Mouse (Mus musculus) liver, embryonic 14.5 days (tissue): ENCODE measurements at regions not wholly inside any gene's neighbourhood (a gene's known extent, or its start where the extent isn't known, plus 50 kb on each side); places are given as distances from the start of the nearest gene placed in this dataset.

Experiments used
- ATAC-seq: fragments of 200-750 bp; cut with Nextera tagmentation; 2 replicates; pipeline ENCODE4 v1.8.0; 2017; ENCODE audit warnings: moderate number of reproducible peaks, mild to moderate bottlenecking, moderate library complexity; ENCODE audit not compliant: insufficient read depth
- DNase-seq, 3 experiments: peaks; one replicate each; pipeline ENCODE4 v3.0.0-alpha.2; 2012 to 2013; ENCODE audit warnings: low read depth in 3 of 3, low spot score in 3 of 3
- H3K27ac ChIP-seq: fragments of 300-500 bp; sonication (generic); 2 replicates; pipeline ENCODE4 v1.5.1; 2014; ENCODE audit warnings: moderate library complexity, mild to moderate bottlenecking, control low read depth, inconsistent platforms
- H3K27me3 ChIP-seq: fragments of 300-500 bp; sonication (generic); 2 replicates; pipeline ENCODE4 v1.6.1; 2014; ENCODE audit warnings: mild to moderate bottlenecking, low read length, moderate library complexity; ENCODE audit not compliant: control insufficient read depth, insufficient read depth
- H3K36me3 ChIP-seq: fragments of 300-500 bp; sonication (generic); replicated peaks from 2 replicates; pipeline ENCODE4 v1.6.1; 2014; ENCODE audit warnings: low read depth; ENCODE audit not compliant: control insufficient read depth, insufficient read depth
- H3K4me1 ChIP-seq, 2 experiments: fragments of 200-500 bp in 1 of 2; fragments of 300-500 bp in 1 of 2; sonication (generic) in 1 of 2; replicated peaks; 2 replicates each; pipeline ENCODE4 v1.6.1; 2012 to 2014; ENCODE audit warnings: antibody characterized with exemption in 1 of 2, inconsistent platforms in 1 of 2, low read length in 1 of 2; ENCODE audit not compliant: control insufficient read depth in 2 of 2, insufficient read depth in 2 of 2
- H3K4me2 ChIP-seq: fragments of 300-500 bp; sonication (generic); 2 replicates; pipeline ENCODE4 v1.6.1; 2014; ENCODE audit warnings: low read depth, mild to moderate bottlenecking, control low read depth, moderate library complexity
- H3K4me3 ChIP-seq, 2 experiments: fragments of 200-500 bp in 1 of 2; fragments of 300-500 bp in 1 of 2; sonication (generic) in 1 of 2; 2 replicates each; pipeline ENCODE4 v1.5.1; 2012 to 2014; ENCODE audit warnings: low read depth in 2 of 2, low read length in 2 of 2, mild to moderate bottlenecking in 2 of 2, control low read depth in 1 of 2, inconsistent platforms in 1 of 2, moderate library complexity in 1 of 2; ENCODE audit not compliant: insufficient read depth in 1 of 2
- H3K9ac ChIP-seq: fragments of 300-500 bp; sonication (generic); replicated peaks from 2 replicates; pipeline ENCODE4 v1.6.1; 2014; ENCODE audit warnings: mild to moderate bottlenecking, control low read depth, moderate library complexity
- H3K9me3 ChIP-seq: fragments of 300-500 bp; sonication (generic); 2 replicates; pipeline ENCODE4 v1.6.1; 2016; ENCODE audit warnings: low read length, mixed read lengths; ENCODE audit not compliant: control insufficient read depth
- CTCF ChIP-seq: IDR thresholded peaks from 2 replicates; pipeline ENCODE4 v1.5.1; 2016; ENCODE audit warnings: antibody characterized with exemption, low read depth, control low read depth
- EP300 ChIP-seq: IDR thresholded peaks from 2 replicates; pipeline ENCODE4 v1.6.1; 2016; ENCODE audit warnings: antibody characterized with exemption, low read depth
- WGBS: fragments of 180-500 bp; shearing (Covaris S2); extraction: QIAGEN DNeasy Blood & Tissue Kit; methylation state at CpG from one replicate; pipeline ENCODE4 v1.1.7; 2014; ENCODE audit not compliant: insufficient replicate concordance; 5-methylcytosine and 5-hydroxymethylcytosine counted together

DNA sequence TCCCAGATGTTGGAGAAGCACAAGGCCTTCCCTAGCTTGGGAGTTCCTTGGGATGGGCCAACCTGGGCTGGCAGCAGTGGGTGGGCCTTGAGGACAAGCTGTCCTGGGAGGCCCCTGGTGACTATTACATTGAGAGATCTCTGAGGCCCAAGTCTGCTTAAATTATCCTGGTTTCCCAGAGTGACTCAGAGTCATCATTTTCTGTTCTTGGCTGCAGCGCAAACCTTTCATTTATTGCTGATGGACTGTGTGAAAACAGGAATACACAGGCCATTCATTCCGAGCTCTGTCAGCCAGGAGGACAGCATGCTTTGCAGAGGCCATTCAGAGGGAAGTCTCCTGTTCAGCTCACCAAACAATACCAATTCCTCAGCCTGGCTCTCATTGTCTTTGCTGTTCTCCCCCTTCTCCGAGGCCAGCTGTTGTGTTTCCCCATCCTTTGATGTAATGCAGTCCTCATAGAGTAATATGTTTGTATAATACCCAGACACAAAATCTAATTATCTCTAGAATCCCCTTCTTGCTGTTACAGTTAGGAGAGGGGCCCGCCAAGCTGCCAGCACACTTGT lies 220.5 kb downstream of the Insig2 start:
- Histone ChIP-seq H3K4me1 (no peaks in the 10 kb centered on the region), H3K27ac (no peak overlapping the region), H3K4me2 (no peak overlapping the region), H3K27me3 (no peaks in the 10 kb centered on the region), H3K4me3 (no peak overlapping the region), H3K9me3 (no peaks in the 10 kb centered on the region), H3K9ac (no peak overlapping the region), H3K36me3 (no peaks in the 10 kb centered on the region)
- WGBS, result 51% methylated on average over 4 of the region's 4 CpGs
- no peak for DNase-seq
- TF ChIP-seq EP300 (no peak), CTCF (no peak)
- ATAC-seq, result no peak

DNA sequence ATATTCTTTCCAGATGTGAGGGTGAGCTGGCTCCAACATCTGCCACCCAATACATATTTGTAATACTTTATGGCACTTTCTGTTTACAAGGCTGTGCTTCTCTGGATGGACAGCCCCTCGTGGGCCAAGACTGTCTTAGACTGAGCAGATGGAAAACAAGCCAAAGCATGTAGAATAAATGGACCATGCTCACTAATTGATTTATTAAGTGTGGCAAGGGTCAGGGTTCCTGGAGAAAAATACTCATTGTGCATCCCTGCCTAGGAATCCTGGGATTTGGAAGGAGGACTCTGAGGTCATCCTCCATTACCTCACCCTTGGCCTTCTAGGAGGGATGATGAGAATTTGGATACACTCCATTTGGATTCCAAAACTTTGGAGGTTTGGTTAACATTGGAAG lies 219.9 kb downstream of the Insig2 start:
- Histone ChIP-seq H3K4me3 (no peak overlapping the region), H3K27me3 (no peaks in the 10 kb centered on the region), H3K4me2 (no peak overlapping the region), H3K36me3 (no peaks in the 10 kb centered on the region), H3K9me3 (no peaks in the 10 kb centered on the region), H3K4me1 (no peaks in the 10 kb centered on the region), H3K9ac (no peak overlapping the region), H3K27ac (no peak overlapping the region)
- TF ChIP-seq EP300 (no peak), CTCF (no peak)
- ATAC-seq (no peak), DNase-seq (no peak)
- 30% methylated on average over 1 of the region's 1 CpGs for WGBS

DNA sequence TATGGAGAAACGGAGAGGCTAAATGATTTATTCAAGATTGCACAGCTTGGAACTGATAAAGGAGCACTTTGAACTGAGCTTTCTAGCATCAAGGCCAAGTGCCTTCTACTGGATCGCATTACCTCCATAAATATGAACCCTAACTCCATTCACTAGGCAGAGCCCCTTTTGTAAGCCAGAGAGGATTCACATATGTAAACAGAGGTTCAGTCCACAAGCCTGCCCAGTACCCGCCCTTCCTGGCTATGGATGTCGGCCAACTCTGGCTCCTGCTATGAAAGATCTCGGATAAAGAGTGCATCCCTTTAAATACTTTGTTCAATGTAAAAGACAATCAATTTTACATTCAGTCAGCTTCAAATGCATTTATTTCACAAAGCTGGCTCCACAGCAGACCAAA lies 215.8 kb downstream of the Insig2 start:
- H3K9me3 ChIP-seq, result no peaks in the 10 kb centered on the region
- no peaks in the 10 kb centered on the region for H3K27me3 ChIP-seq
- no peaks in the 10 kb centered on the region; a peak in 1 of 4 replicates for H3K4me1 ChIP-seq
- H3K4me3 ChIP-seq, result no peak overlapping the region
- no peaks in the 10 kb centered on the region for H3K36me3 ChIP-seq
- no peak overlapping the region for H3K9ac ChIP-seq
- no peak overlapping the region for H3K27ac ChIP-seq
- ATAC-seq (no peak), DNase-seq (no peak)
- 65% methylated on average over 5 of the region's 5 CpGs for WGBS
- no peak overlapping the region for H3K4me2 ChIP-seq
- no peak for TF ChIP-seq EP300
- TF ChIP-seq CTCF, result no peak

DNA sequence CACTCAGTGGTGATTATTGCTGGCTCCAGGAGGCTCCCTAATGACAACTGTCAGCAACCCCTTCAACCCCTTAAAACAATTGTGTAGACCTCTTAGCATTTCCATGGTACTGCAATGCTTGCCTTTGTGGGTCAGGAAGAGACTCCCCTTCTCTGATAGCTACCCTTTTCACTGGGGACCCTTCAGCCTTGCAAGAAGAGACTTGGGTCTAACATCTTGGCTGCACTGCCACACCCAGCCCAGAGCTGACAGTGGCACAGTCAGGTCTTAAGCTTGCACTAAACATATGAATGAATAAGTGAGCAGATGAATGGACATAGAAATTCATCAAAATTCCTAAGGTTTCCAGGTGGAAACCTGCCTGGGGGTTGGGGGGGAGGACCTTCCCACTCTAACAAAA lies 209.0 kb downstream of the Insig2 start:
- Histone ChIP-seq H3K4me3 (no peak overlapping the region), H3K4me1 (no peaks in the 10 kb centered on the region; a peak in 1 of 4 replicates), H3K9me3 (no peaks in the 10 kb centered on the region), H3K9ac (no peak overlapping the region), H3K27ac (no peak overlapping the region), H3K4me2 (no peak overlapping the region), H3K36me3 (no peaks in the 10 kb centered on the region), H3K27me3 (no peaks in the 10 kb centered on the region)
- DNase-seq (no peak), ATAC-seq (no peak)
- no peak for TF ChIP-seq EP300
- TF ChIP-seq CTCF, result no peak

DNA sequence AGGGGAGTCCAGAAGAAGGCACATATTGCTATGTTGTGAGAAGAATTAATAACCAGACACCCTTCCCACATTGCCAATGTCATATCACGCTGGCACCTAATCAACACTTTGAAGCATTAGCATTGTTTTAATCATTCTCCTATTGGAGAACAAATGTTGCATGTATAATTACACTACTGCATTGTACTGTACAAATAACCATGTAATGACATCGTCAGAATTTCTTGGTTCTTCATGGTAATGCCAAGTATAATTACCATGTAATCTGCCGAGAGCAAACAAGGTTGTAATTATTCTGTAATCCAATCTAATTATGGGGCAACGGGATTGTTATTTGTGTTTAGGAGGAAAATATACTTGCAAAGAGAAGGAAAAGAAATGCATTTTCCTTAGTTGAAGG lies 196.1 kb downstream of the Insig2 start:
- DNase-seq (no peak), ATAC-seq (no peak)
- Histone ChIP-seq H3K27me3 (no peaks in the 10 kb centered on the region), H3K4me2 (no peak overlapping the region), H3K9me3 (no peaks in the 10 kb centered on the region), H3K9ac (no peak overlapping the region), H3K4me3 (no peak overlapping the region), H3K27ac (no peak overlapping the region), H3K36me3 (no peaks in the 10 kb centered on the region), H3K4me1 (no peaks in the 10 kb centered on the region)
- 67% methylated on average over 4 of the region's 4 CpGs for WGBS
- TF ChIP-seq EP300, result no peak
- TF ChIP-seq CTCF, result no peak

DNA sequence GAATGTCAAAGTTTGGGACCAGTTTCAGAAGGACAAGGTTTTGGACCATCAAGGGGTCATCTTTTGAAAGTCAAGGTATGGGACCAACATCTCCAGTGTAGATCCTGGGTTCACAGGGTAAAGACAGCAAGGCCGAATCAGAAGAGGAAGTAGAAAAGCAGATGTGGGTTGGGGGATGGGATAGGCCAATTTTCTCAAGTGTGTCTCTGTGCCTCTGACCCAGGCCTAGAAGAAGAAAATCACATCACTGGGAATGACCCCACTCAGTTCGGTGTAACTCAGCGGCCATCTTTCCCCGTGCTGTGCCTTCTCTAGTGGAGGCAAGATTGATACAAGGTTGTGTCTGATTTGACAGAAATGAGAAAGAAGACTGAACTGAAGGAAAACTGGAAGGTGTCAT lies 195.5 kb downstream of the Insig2 start:
- ATAC-seq (no peak), DNase-seq (no peak)
- TF ChIP-seq EP300 (no peak), CTCF (no peak)
- no peak overlapping the region for H3K9ac ChIP-seq
- H3K27ac ChIP-seq, result no peak overlapping the region
- no peaks in the 10 kb centered on the region for H3K4me1 ChIP-seq
- no peak overlapping the region for H3K4me3 ChIP-seq
- H3K4me2 ChIP-seq, result no peak overlapping the region
- WGBS, result 59% methylated on average over 4 of the region's 4 CpGs
- no peaks in the 10 kb centered on the region for H3K27me3 ChIP-seq
- H3K9me3 ChIP-seq, result no peaks in the 10 kb centered on the region
- H3K36me3 ChIP-seq, result no peaks in the 10 kb centered on the region
